Mouse (Mus musculus): ENCODE measurements around the gene Ywhaq. TPM values are rescaled to one million over a fixed set of nuclear protein-coding genes. Genes with fewer than 3 reads are reported as not detected.

Gene Ywhaq
- polyA plus RNA-seq, 1 experiment: 156 TPM

- no peaks in the 10 kb centered on the region for H3K27me3 ChIP-seq (ENCODE audit: control insufficient read depth, insufficient read depth, insufficient read length)
- peak overlapping the region; percentile 90 for H3K4me3 ChIP-seq
- peaks cover 29% of the 10 kb centered on the region for H3K79me2 ChIP-seq (ENCODE audit: control insufficient read depth, insufficient read depth)
- H3K36me3 ChIP-seq (ENCODE audit: control insufficient read depth, insufficient read depth): no peaks in the 10 kb centered on the region
- TF ChIP-seq TCF12 (IDR thresholded peaks at IDR 0.05; ENCODE audit: insufficient read depth, poor library complexity, severe bottlenecking) (no peak), SRF (IDR thresholded peaks at IDR 0.05; ENCODE audit: control insufficient read depth, insufficient read length, low read depth) (no peak), MYOG (IDR thresholded peaks at IDR 0.05; ENCODE audit: control insufficient read depth in 1 of 3, insufficient read depth in 1 of 3, insufficient read length in 2 of 3, low read depth in 2 of 3) (no peak), POLR2A (IDR thresholded peaks at IDR 0.05; ENCODE audit: insufficient read length, low read depth) (no peak)
- peak overlapping the region; percentile 87 for H3K4me2 ChIP-seq (ENCODE audit: low read depth)
- H3ac ChIP-seq (ENCODE audit: control insufficient read depth, insufficient read length): peak overlapping the region; percentile 19
Observed at GRCm38 (mm10) chr12:21373820-21374475, 43.5 kb downstream of the Ywhaq start.

GRCm38 (mm10) chr12:21373100-21373819, 44.2 kb downstream of the Ywhaq start, which contains the start of gene Adam17:
Gene Adam17, minus strand, starts transcription at chr12:21373632.
- TF ChIP-seq CEBPB (IDR thresholded peaks at IDR 0.05; ENCODE audit: insufficient read depth, poor library complexity, severe bottlenecking) (no peak), MYOD1 (IDR thresholded peaks at IDR 0.05; ENCODE audit: control insufficient read depth in 1 of 3, insufficient read length in 2 of 3, low read depth in 2 of 3) (peak in 1 of 3 experiments; percentile 29), MAX (IDR thresholded peaks at IDR 0.05; ENCODE audit: low read depth) (no peak), TCF3 (IDR thresholded peaks at IDR 0.05; ENCODE audit: insufficient read length, low read depth) (no peak), SRF (IDR thresholded peaks at IDR 0.05; ENCODE audit: control insufficient read depth, insufficient read length, low read depth) (peak; percentile 47), TCF12 (IDR thresholded peaks at IDR 0.05; ENCODE audit: insufficient read depth, poor library complexity, severe bottlenecking) (no peak), MYOG (IDR thresholded peaks at IDR 0.05; ENCODE audit: control insufficient read depth in 1 of 3, insufficient read depth in 1 of 3, insufficient read length in 2 of 3, low read depth in 2 of 3) (peak in 1 of 3 experiments; percentile 16), USF1 (IDR thresholded peaks at IDR 0.05; ENCODE audit: low read depth) (no peak), REST (IDR thresholded peaks at IDR 0.05; ENCODE audit: insufficient read depth, insufficient read length) (no peak), POLR2A (IDR thresholded peaks at IDR 0.05; ENCODE audit: insufficient read length, low read depth) (peak; percentile 87), POLR2AphosphoS2 (IDR thresholded peaks at IDR 0.05; ENCODE audit: insufficient read length, low read depth) (peak; percentile 75), E2F4 (IDR thresholded peaks at IDR 0.05; ENCODE audit: insufficient read depth) (peak; percentile 29)
- Histone ChIP-seq H3K4me3 (peak within 1 kb of the TSS; percentile 90), H3ac (ENCODE audit: control insufficient read depth, insufficient read length) (peak within 1 kb of the TSS; percentile 19), H3K4me2 (ENCODE audit: low read depth) (peak within 1 kb of the TSS; percentile 92), H3K36me3 (ENCODE audit: control insufficient read depth, insufficient read depth) (no peaks in the 10 kb centered on the region), H3K27me3 (ENCODE audit: control insufficient read depth, insufficient read depth, insufficient read length) (no peaks in the 10 kb centered on the region), H3K79me2 (ENCODE audit: control insufficient read depth, insufficient read depth) (peaks cover 36% of the 10 kb centered on the region)

- no peak overlapping the region for H3K4me2 ChIP-seq (ENCODE audit: low read depth)
- no peak overlapping the region for H3K4me3 ChIP-seq
- peaks cover 50% of the 10 kb centered on the region for H3K79me2 ChIP-seq (ENCODE audit: control insufficient read depth, insufficient read depth)
- no peaks in the 10 kb centered on the region for H3K27me3 ChIP-seq (ENCODE audit: control insufficient read depth, insufficient read depth, insufficient read length)
- H3K36me3 ChIP-seq (ENCODE audit: control insufficient read depth, insufficient read depth): no peaks in the 10 kb centered on the region
- TF ChIP-seq CEBPB (IDR thresholded peaks at IDR 0.05; ENCODE audit: insufficient read depth, poor library complexity, severe bottlenecking): peak; percentile 86; the same call in 1 of the 2 replicates
- TF ChIP-seq MYOG (IDR thresholded peaks at IDR 0.05; ENCODE audit: control insufficient read depth in 1 of 3, insufficient read depth in 1 of 3, insufficient read length in 2 of 3, low read depth in 2 of 3): no peak
- TF ChIP-seq USF1 (IDR thresholded peaks at IDR 0.05; ENCODE audit: low read depth): peak; percentile 50
- no peak overlapping the region for H3ac ChIP-seq (ENCODE audit: control insufficient read depth, insufficient read length)
Observed at GRCm38 (mm10) chr12:21370035-21370611, 47.3 kb downstream of the Ywhaq start.

GRCm38 (mm10) chr12:21369087-21369410, 48.4 kb downstream of the Ywhaq start:
- Histone ChIP-seq H3K4me2 (ENCODE audit: low read depth) (no peak overlapping the region), H3K4me3 (no peak overlapping the region), H3K79me2 (ENCODE audit: control insufficient read depth, insufficient read depth) (peaks cover 50% of the 10 kb centered on the region), H3K36me3 (ENCODE audit: control insufficient read depth, insufficient read depth) (no peaks in the 10 kb centered on the region), H3ac (ENCODE audit: control insufficient read depth, insufficient read length) (no peak overlapping the region), H3K27me3 (ENCODE audit: control insufficient read depth, insufficient read depth, insufficient read length) (no peaks in the 10 kb centered on the region)
- no peak for TF ChIP-seq SRF (IDR thresholded peaks at IDR 0.05; ENCODE audit: control insufficient read depth, insufficient read length, low read depth)
- no peak for TF ChIP-seq REST (IDR thresholded peaks at IDR 0.05; ENCODE audit: insufficient read depth, insufficient read length)
- TF ChIP-seq E2F4 (IDR thresholded peaks at IDR 0.05; ENCODE audit: insufficient read depth): no peak
- TF ChIP-seq POLR2A (IDR thresholded peaks at IDR 0.05; ENCODE audit: insufficient read length, low read depth): no peak
- no peak for TF ChIP-seq USF1 (IDR thresholded peaks at IDR 0.05; ENCODE audit: low read depth)
- no peak for TF ChIP-seq POLR2AphosphoS2 (IDR thresholded peaks at IDR 0.05; ENCODE audit: insufficient read length, low read depth)
- TF ChIP-seq MYOG (IDR thresholded peaks at IDR 0.05; ENCODE audit: control insufficient read depth in 1 of 3, insufficient read depth in 1 of 3, insufficient read length in 2 of 3, low read depth in 2 of 3): no peak
- no peak for TF ChIP-seq TCF3 (IDR thresholded peaks at IDR 0.05; ENCODE audit: insufficient read length, low read depth)
- no peak for TF ChIP-seq MYOD1 (IDR thresholded peaks at IDR 0.05; ENCODE audit: control insufficient read depth in 1 of 3, insufficient read length in 2 of 3, low read depth in 2 of 3)
- no peak for TF ChIP-seq TCF12 (IDR thresholded peaks at IDR 0.05; ENCODE audit: insufficient read depth, poor library complexity, severe bottlenecking)
- TF ChIP-seq MAX (IDR thresholded peaks at IDR 0.05; ENCODE audit: low read depth): no peak
- TF ChIP-seq CEBPB (IDR thresholded peaks at IDR 0.05; ENCODE audit: insufficient read depth, poor library complexity, severe bottlenecking): no peak

All from myocyte (in vitro differentiated cells).